In genomic region chr6:56832830-56833229, GRCm38 (mm10) we compare ENCODE assay signal across 8 mouse cellular contexts. TPM values are rescaled to one million over a fixed set of nuclear protein-coding genes. Genes with fewer than 3 reads are reported as not detected.
DNase-seq lines count a peak whose midpoint lies in the region; ATAC-seq and TF ChIP-seq lines count a peak whose summit lies in the region.

No protein-coding gene starts in this region.

- H3K36me3 ChIP-seq in heart, embryonic 11.5 days (ENCODE audit: control insufficient read depth, insufficient read depth, low read length): 0 out of 2 replicates have a peak, but pooled peaks cover 3% of the 10 kb centered on the region
- H3K36me3 ChIP-seq in hindbrain, embryonic 12.5 days: no peaks in the 10 kb centered on the region
- H3K36me3 ChIP-seq in midbrain, embryonic 13.5 days: no peaks in the 10 kb centered on the region

- no peaks in the 10 kb centered on the region for H3K27me3 ChIP-seq in heart, embryonic 11.5 days (ENCODE audit: control insufficient read depth, insufficient read depth, low read length)
- H3K27me3 ChIP-seq in hindbrain, embryonic 12.5 days: no peaks in the 10 kb centered on the region
- no peaks in the 10 kb centered on the region for H3K27me3 ChIP-seq in midbrain, embryonic 13.5 days

- peak overlapping the region; percentile 75 for H3K4me3 ChIP-seq in heart, embryonic 11.5 days (ENCODE audit: low read depth, low read length)
- H3K4me3 ChIP-seq in hindbrain, embryonic 12.5 days: peak overlapping the region; percentile 49; the same call in 1 of the 2 replicates
- H3K4me3 ChIP-seq in midbrain, embryonic 13.5 days (replicated peaks): peak overlapping the region; percentile 50; the same call in 1 of the 2 replicates
- no peak overlapping the region for H3K4me3 ChIP-seq in left cerebral cortex, adult 2 months

- TF ChIP-seq CTCF in left cerebral cortex, adult 2 months (IDR thresholded peaks at IDR 0.05): no peak

- H3K9me3 ChIP-seq in heart, embryonic 11.5 days (replicated peaks; ENCODE audit: control insufficient read depth, low read length): no peaks in the 10 kb centered on the region
- H3K9me3 ChIP-seq in hindbrain, embryonic 12.5 days (replicated peaks): no peaks in the 10 kb centered on the region
- H3K9me3 ChIP-seq in midbrain, embryonic 13.5 days: no peaks in the 10 kb centered on the region

- peak overlapping the region; percentile 79 for H3K4me2 ChIP-seq in heart, embryonic 11.5 days
- peak overlapping the region; percentile 65 for H3K4me2 ChIP-seq in hindbrain, embryonic 12.5 days (replicated peaks)
- H3K4me2 ChIP-seq in midbrain, embryonic 13.5 days (replicated peaks): peak overlapping the region; percentile 78

- ATAC-seq in heart, embryonic 11.5 days (replicated peaks; ENCODE audit: insufficient number of reproducible peaks, low FRiP score, low TSS enrichment): no peak
- ATAC-seq in hindbrain, embryonic 12.5 days (ENCODE audit: low FRiP score): no peak
- ATAC-seq in midbrain, embryonic 13.5 days: no peak
- no peak for ATAC-seq in monocyte, adult 5-6 weeks (replicated peaks; ENCODE audit: insufficient number of reproducible peaks, low FRiP score, low TSS enrichment, poor library complexity, severe bottlenecking)
- ATAC-seq in frontal cortex, adult (ENCODE audit: low TSS enrichment): no peak

- H3K4me1 ChIP-seq in heart, embryonic 11.5 days (ENCODE audit: control insufficient read depth, insufficient read depth, low read length): no peaks in the 10 kb centered on the region
- peaks cover 6% of the 10 kb centered on the region; the same call in 1 of the 2 replicates for H3K4me1 ChIP-seq in hindbrain, embryonic 12.5 days
- H3K4me1 ChIP-seq in midbrain, embryonic 13.5 days (replicated peaks): peaks cover 6% of the 10 kb centered on the region

- intact Hi-C loops in left cerebral cortex, adult 2 months (cut with DNase I): no loop called here

- no peak overlapping the region for H3K27ac ChIP-seq in heart, embryonic 11.5 days (ENCODE audit: low read depth, low read length)
- H3K27ac ChIP-seq in hindbrain, embryonic 12.5 days: no peak overlapping the region
- no peak overlapping the region for H3K27ac ChIP-seq in midbrain, embryonic 13.5 days
- H3K27ac ChIP-seq in left cerebral cortex, adult 2 months: no peak overlapping the region

- DNase-seq in heart, postnatal 4 days: no peak
- DNase-seq in adipocyte (ENCODE audit: low spot score): peak; percentile 68
- no peak for DNase-seq in left cerebral cortex, adult 2 months (ENCODE audit: extremely low spot score in 1 of 2, low spot score in 2 of 2)

- peak overlapping the region; percentile 89 for H3K9ac ChIP-seq in heart, embryonic 11.5 days (ENCODE audit: low read depth, low read length)
- H3K9ac ChIP-seq in hindbrain, embryonic 12.5 days: no peak overlapping the region
- H3K9ac ChIP-seq in midbrain, embryonic 13.5 days (replicated peaks): no peak overlapping the region

RNA-seq across cellular contexts. Expression of gene Fkbp9, which starts 1.0 kb away (rescaled TPM):
- 114 and 142 TPM in 2 replicates for polyA plus RNA-seq in heart, embryonic 11.5 days (2014; fragmentation: Nextera tagmentation; extraction: Ambion mirVana)
- 100 to 1,000 TPM; 130 to 135 TPM for total RNA-seq in heart, postnatal 4 days (2021)
- 92.2 and 98.5 TPM in 2 replicates for polyA plus RNA-seq in hindbrain, embryonic 12.5 days (2016; fragmentation: Nextera tagmentation; extraction: Ambion mirVana)
- 23.3 and 29.2 TPM in 2 replicates for polyA plus RNA-seq in midbrain, embryonic 13.5 days (2015; fragmentation: Nextera tagmentation; extraction: Ambion mirVana)
- 0.29 to 1.2 TPM (median 0.32 TPM) in 3 replicates for total RNA-seq in monocyte, adult 5-6 weeks (2017)
- 10 to 100 TPM; 25.9 to 26.6 TPM for total RNA-seq in left cerebral cortex, adult 2 months (2021)

RNA-seq across cellular contexts. Expression of gene Kbtbd2, which starts 35.2 kb away (rescaled TPM):
- 31.7 and 34.0 TPM in 2 replicates for polyA plus RNA-seq in heart, embryonic 11.5 days (2014; fragmentation: Nextera tagmentation; extraction: Ambion mirVana)
- total RNA-seq in heart, postnatal 4 days (2021): 10 to 100 TPM; 43.7 to 44.9 TPM
- polyA plus RNA-seq in hindbrain, embryonic 12.5 days (2016; fragmentation: Nextera tagmentation; extraction: Ambion mirVana): 38.6 and 43.2 TPM in 2 replicates
- 33.7 and 37.0 TPM in 2 replicates for polyA plus RNA-seq in midbrain, embryonic 13.5 days (2015; fragmentation: Nextera tagmentation; extraction: Ambion mirVana)
- total RNA-seq in monocyte, adult 5-6 weeks (2017): 75.5 to 79.5 TPM (median 77.3 TPM) in 3 replicates
- 10 to 100 TPM; 58.1 to 66.1 TPM for total RNA-seq in left cerebral cortex, adult 2 months (2021)

Comparison
In these comparisons a context has a peak if more than half of its experiments do, and no peak if none do; other contexts are left out.
1. RNA of gene Fkbp9, which starts 1.0 kb away (total RNA-seq): 130 to 135 TPM in heart, postnatal 4 days and 25.9 to 26.6 TPM in left cerebral cortex, adult 2 months; 0.29 to 1.2 TPM in monocyte, adult 5-6 weeks; every median in the first group is over 10 times any median in the second.
2. Peak in every context shown above with its lines, with median percentiles within 50 percentile points of each other: H3K4me2 ChIP-seq.